Mouse (Mus musculus): Measurements from ENCODE around the gene Gnai2. TPM values are rescaled to one million over a fixed set of nuclear protein-coding genes. Genes with fewer than 3 reads are reported as not detected.
A peak's percentile ranks its signal among the peaks of the same experiment; 100 is the strongest.

Gene Gnai2
- polyA plus RNA-seq, 1 experiment: 284 TPM

- no peaks in the 10 kb centered on the region for H3K27me3 ChIP-seq (ENCODE audit: control insufficient read depth, insufficient read depth, low read length, poor library complexity, severe bottlenecking)
- no peak overlapping the region for H3K4me3 ChIP-seq (ENCODE audit: low read depth, low read length)
- peaks cover 4% of the 10 kb centered on the region for H3K4me1 ChIP-seq (ENCODE audit: control insufficient read depth, insufficient read depth, low read length)
- TF ChIP-seq POLR2A (IDR thresholded peaks at IDR 0.05; ENCODE audit: insufficient read depth, low read length): no peak
- no peak for TF ChIP-seq EP300 (IDR thresholded peaks at IDR 0.05; ENCODE audit: insufficient read depth, low read depth, low read length)
- TF ChIP-seq CTCF (IDR thresholded peaks at IDR 0.05; ENCODE audit: low read depth, low read length): no peak
- H3K27ac ChIP-seq (ENCODE audit: insufficient read depth, low read length): no peak overlapping the region
- peaks cover 12% of the 10 kb centered on the region for H3K36me3 ChIP-seq (ENCODE audit: control insufficient read depth, insufficient read depth, low read length, poor library complexity, severe bottlenecking)
- H3K9me3 ChIP-seq (replicated peaks; ENCODE audit: control insufficient read depth, insufficient read depth, low read length, poor library complexity, severe bottlenecking): no peaks in the 10 kb centered on the region
- H3K9ac ChIP-seq (ENCODE audit: low read depth, poor library complexity, severe bottlenecking): no peak overlapping the region
Measured at GRCm38 (mm10) chr9:107571534-107572326, 63.4 kb downstream of the Gnai2 start.

- Histone ChIP-seq H3K9ac (ENCODE audit: low read depth, poor library complexity, severe bottlenecking) (peak overlapping the region; percentile 87; the same call in 1 of the 2 replicates), H3K27me3 (ENCODE audit: control insufficient read depth, insufficient read depth, low read length, poor library complexity, severe bottlenecking) (no peaks in the 10 kb centered on the region), H3K36me3 (ENCODE audit: control insufficient read depth, insufficient read depth, low read length, poor library complexity, severe bottlenecking) (peaks cover 12% of the 10 kb centered on the region), H3K4me1 (ENCODE audit: control insufficient read depth, insufficient read depth, low read length) (peaks cover 2% of the 10 kb centered on the region), H3K27ac (ENCODE audit: insufficient read depth, low read length) (no peak overlapping the region), H3K4me3 (ENCODE audit: low read depth, low read length) (no peak overlapping the region), H3K9me3 (replicated peaks; ENCODE audit: control insufficient read depth, insufficient read depth, low read length, poor library complexity, severe bottlenecking) (no peaks in the 10 kb centered on the region)
- TF ChIP-seq EP300 (IDR thresholded peaks at IDR 0.05; ENCODE audit: insufficient read depth, low read depth, low read length): no peak
Measured at GRCm38 (mm10) chr9:107570845-107571244, 64.3 kb downstream of the Gnai2 start.

GRCm38 (mm10) chr9:107570016-107570415, 65.2 kb downstream of the Gnai2 start:
- no peak overlapping the region; the same call in 1 of the 2 replicates for H3K27ac ChIP-seq (ENCODE audit: insufficient read depth, low read length)
- H3K27me3 ChIP-seq (ENCODE audit: control insufficient read depth, insufficient read depth, low read length, poor library complexity, severe bottlenecking): no peaks in the 10 kb centered on the region
- peak overlapping the region; percentile 81 for H3K4me3 ChIP-seq (ENCODE audit: low read depth, low read length)
- no peaks in the 10 kb centered on the region for H3K9me3 ChIP-seq (replicated peaks; ENCODE audit: control insufficient read depth, insufficient read depth, low read length, poor library complexity, severe bottlenecking)
- TF ChIP-seq EP300 (IDR thresholded peaks at IDR 0.05; ENCODE audit: insufficient read depth, low read depth, low read length) (no peak), CTCF (IDR thresholded peaks at IDR 0.05; ENCODE audit: low read depth, low read length) (no peak), POLR2A (IDR thresholded peaks at IDR 0.05; ENCODE audit: insufficient read depth, low read length) (no peak)
- peaks cover 2% of the 10 kb centered on the region for H3K4me1 ChIP-seq (ENCODE audit: control insufficient read depth, insufficient read depth, low read length)
- peak overlapping the region; percentile 87 for H3K9ac ChIP-seq (ENCODE audit: low read depth, poor library complexity, severe bottlenecking)
- peaks cover 12% of the 10 kb centered on the region for H3K36me3 ChIP-seq (ENCODE audit: control insufficient read depth, insufficient read depth, low read length, poor library complexity, severe bottlenecking)

- no peaks in the 10 kb centered on the region for H3K27me3 ChIP-seq (ENCODE audit: control insufficient read depth, insufficient read depth, low read length, poor library complexity, severe bottlenecking)
- peak overlapping the region; percentile 81 for H3K4me3 ChIP-seq (ENCODE audit: low read depth, low read length)
- no peak overlapping the region for H3K27ac ChIP-seq (ENCODE audit: insufficient read depth, low read length)
- H3K9ac ChIP-seq (ENCODE audit: low read depth, poor library complexity, severe bottlenecking): peak overlapping the region; percentile 87
- no peaks in the 10 kb centered on the region for H3K9me3 ChIP-seq (replicated peaks; ENCODE audit: control insufficient read depth, insufficient read depth, low read length, poor library complexity, severe bottlenecking)
- peaks cover 12% of the 10 kb centered on the region for H3K36me3 ChIP-seq (ENCODE audit: control insufficient read depth, insufficient read depth, low read length, poor library complexity, severe bottlenecking)
- H3K4me1 ChIP-seq (ENCODE audit: control insufficient read depth, insufficient read depth, low read length): peaks cover 2% of the 10 kb centered on the region
- no peak for TF ChIP-seq EP300 (IDR thresholded peaks at IDR 0.05; ENCODE audit: insufficient read depth, low read depth, low read length)
- TF ChIP-seq CTCF (IDR thresholded peaks at IDR 0.05; ENCODE audit: low read depth, low read length): no peak
- TF ChIP-seq POLR2A (IDR thresholded peaks at IDR 0.05; ENCODE audit: insufficient read depth, low read length): no peak
Measured at GRCm38 (mm10) chr9:107569270-107569669, 65.9 kb downstream of the Gnai2 start.

- H3K27me3 ChIP-seq (ENCODE audit: control insufficient read depth, insufficient read depth, low read length, poor library complexity, severe bottlenecking): no peaks in the 10 kb centered on the region
- H3K4me1 ChIP-seq (ENCODE audit: control insufficient read depth, insufficient read depth, low read length): peaks cover 2% of the 10 kb centered on the region
- no peaks in the 10 kb centered on the region for H3K9me3 ChIP-seq (replicated peaks; ENCODE audit: control insufficient read depth, insufficient read depth, low read length, poor library complexity, severe bottlenecking)
- peaks cover 12% of the 10 kb centered on the region for H3K36me3 ChIP-seq (ENCODE audit: control insufficient read depth, insufficient read depth, low read length, poor library complexity, severe bottlenecking)
- H3K4me3 ChIP-seq (ENCODE audit: low read depth, low read length): peak overlapping the region; percentile 81
- no peak overlapping the region; the same call in 1 of the 2 replicates for H3K27ac ChIP-seq (ENCODE audit: insufficient read depth, low read length)
- TF ChIP-seq POLR2A (IDR thresholded peaks at IDR 0.05; ENCODE audit: insufficient read depth, low read length): no peak
- H3K9ac ChIP-seq (ENCODE audit: low read depth, poor library complexity, severe bottlenecking): peak overlapping the region; percentile 87
Measured at GRCm38 (mm10) chr9:107568331-107569261, 66.6 kb downstream of the Gnai2 start.

Measured in ES-Bruce4 (cell line).